Mouse (Mus musculus): ENCODE data around the gene Dis3l2. TPM values are rescaled to one million over a fixed set of nuclear protein-coding genes. Genes with fewer than 3 reads are reported as not detected.

Gene Dis3l2
- total RNA-seq, 1 experiment: 9.6 TPM

DNA sequence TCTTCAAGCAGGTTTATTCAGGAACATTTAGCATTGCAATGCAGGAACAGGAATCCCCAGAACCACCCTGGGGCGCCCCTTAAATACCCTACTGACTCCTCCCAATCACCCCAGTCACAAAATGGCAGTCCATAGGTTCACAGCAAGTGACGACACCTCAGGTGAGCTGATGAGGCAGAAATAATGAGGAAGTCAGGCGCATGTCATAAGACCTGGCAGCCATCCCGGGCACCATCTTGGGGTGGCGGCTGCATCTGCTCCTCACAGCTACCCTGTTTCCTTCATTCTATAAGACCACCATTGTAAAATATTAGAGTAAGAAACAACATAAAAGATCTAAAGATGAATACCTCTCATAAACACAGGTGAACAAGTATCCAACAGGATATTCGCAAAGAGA is 58.6 kb downstream of the Dis3l2 start:
- H3K9me3 ChIP-seq (ENCODE audit: control insufficient read depth, insufficient read depth, low read depth, low read length): no peaks in the 10 kb centered on the region
- no peak for TF ChIP-seq HCFC1 (IDR thresholded peaks at IDR 0.05; ENCODE audit: borderline replicate concordance, insufficient read depth, low read length)
- TF ChIP-seq MAFK (IDR thresholded peaks at IDR 0.05; ENCODE audit: insufficient read depth, low read depth, low read length): no peak
- no peak for TF ChIP-seq ZC3H11A (IDR thresholded peaks at IDR 0.05; ENCODE audit: borderline replicate concordance, low read depth, low read length)
- TF ChIP-seq CHD2 (IDR thresholded peaks at IDR 0.05; ENCODE audit: low read depth, low read length): no peak
- no peak overlapping the region for H3K9ac ChIP-seq (ENCODE audit: insufficient read depth, low read depth, low read length, poor library complexity, severe bottlenecking)
- in situ Hi-C loops (cut with MboI; ENCODE audit: low sequenced_read_pairs in 2 of 2, unreplicated experiment in 2 of 2): no loop called here
- no peak overlapping the region for H3K27ac ChIP-seq (ENCODE audit: insufficient read depth, low read depth, low read length, poor library complexity, severe bottlenecking)
- no peak overlapping the region for H3K4me3 ChIP-seq (ENCODE audit: insufficient read depth in 1 of 2, low read depth in 1 of 2, low read length in 2 of 2, poor library complexity in 1 of 2, severe bottlenecking in 1 of 2)
- peaks cover 0 to 9% of the 10 kb centered on the region in 2 experiments; a peak in 2 of 4 replicates for H3K4me1 ChIP-seq (ENCODE audit: control insufficient read depth in 2 of 2, insufficient read depth in 2 of 2, low read length in 2 of 2, poor library complexity in 1 of 2)
- no peak for DNase-seq (ENCODE audit: low read depth, low spot score)
- H3K36me3 ChIP-seq (ENCODE audit: control insufficient read depth, insufficient read depth, low read length, poor library complexity, severe bottlenecking): no peaks in the 10 kb centered on the region

DNA sequence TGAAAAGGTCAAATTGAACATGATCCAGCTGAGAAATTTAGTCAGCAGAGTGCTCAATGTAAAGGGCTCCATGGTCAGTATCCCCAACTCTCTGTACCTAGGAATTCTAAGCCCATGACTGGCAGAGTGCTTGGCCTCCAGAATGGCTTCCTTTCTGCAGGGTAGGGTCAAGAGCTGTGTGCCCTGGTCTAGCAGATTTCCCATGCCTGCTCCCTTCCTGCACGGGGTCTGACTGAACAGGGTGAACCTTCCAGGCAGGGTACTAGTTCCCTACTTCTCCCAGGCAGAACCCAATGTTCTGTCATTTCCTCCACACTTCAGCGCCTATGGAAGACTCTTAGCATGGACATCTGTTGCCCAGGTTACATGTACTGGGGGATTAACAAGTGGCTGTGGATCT is 97.6 kb downstream of the Dis3l2 start:
- H3K9me3 ChIP-seq (ENCODE audit: control insufficient read depth, insufficient read depth, low read depth, low read length): no peaks in the 10 kb centered on the region
- no peaks in the 10 kb centered on the region for H3K36me3 ChIP-seq (ENCODE audit: control insufficient read depth, insufficient read depth, low read length, poor library complexity, severe bottlenecking)
- no peaks in the 10 kb centered on the region for H3K4me1 ChIP-seq (ENCODE audit: control insufficient read depth in 2 of 2, insufficient read depth in 2 of 2, low read length in 2 of 2, poor library complexity in 1 of 2)
- DNase-seq (ENCODE audit: low read depth, low spot score): no peak
- H3K9ac ChIP-seq (ENCODE audit: insufficient read depth, low read depth, low read length, poor library complexity, severe bottlenecking): peak overlapping the region; percentile 17; the same call in 1 of the 2 replicates
- in situ Hi-C loops (cut with MboI; ENCODE audit: low sequenced_read_pairs in 2 of 2, unreplicated experiment in 2 of 2): no loop called here
- H3K4me3 ChIP-seq (ENCODE audit: insufficient read depth in 1 of 2, low read depth in 1 of 2, low read length in 2 of 2, poor library complexity in 1 of 2, severe bottlenecking in 1 of 2): no peak overlapping the region
- H3K27ac ChIP-seq (ENCODE audit: insufficient read depth, low read depth, low read length, poor library complexity, severe bottlenecking): no peak overlapping the region
- TF ChIP-seq ZNF384 (IDR thresholded peaks at IDR 0.05; ENCODE audit: low read depth, low read length) (no peak), CHD2 (IDR thresholded peaks at IDR 0.05; ENCODE audit: low read depth, low read length) (no peak), ZC3H11A (IDR thresholded peaks at IDR 0.05; ENCODE audit: borderline replicate concordance, low read depth, low read length) (no peak), MAFK (IDR thresholded peaks at IDR 0.05; ENCODE audit: insufficient read depth, low read depth, low read length) (no peak), HCFC1 (IDR thresholded peaks at IDR 0.05; ENCODE audit: borderline replicate concordance, insufficient read depth, low read length) (no peak)

DNA sequence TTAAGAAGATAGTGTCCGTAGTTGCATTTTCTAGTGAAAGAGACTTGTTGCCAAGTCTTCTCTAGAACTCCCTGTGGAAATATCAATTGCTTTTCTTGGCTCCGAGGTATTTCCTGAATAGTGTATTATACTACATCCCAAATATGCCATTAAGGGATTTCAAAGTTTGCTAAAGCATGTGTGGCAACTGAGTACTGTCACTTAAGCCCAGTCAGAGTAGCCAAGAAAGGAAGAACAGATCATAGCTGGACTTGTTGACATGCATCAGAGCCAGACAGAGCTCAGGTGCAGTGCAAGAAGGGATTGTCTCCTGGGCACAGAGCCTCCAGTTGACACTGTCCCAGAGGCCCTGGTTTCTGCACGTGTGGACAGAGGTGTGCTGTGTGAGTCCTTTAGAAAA is 108.1 kb downstream of the Dis3l2 start:
- Histone ChIP-seq H3K27ac (ENCODE audit: insufficient read depth, low read depth, low read length, poor library complexity, severe bottlenecking) (no peak overlapping the region), H3K9ac (ENCODE audit: insufficient read depth, low read depth, low read length, poor library complexity, severe bottlenecking) (no peak overlapping the region), H3K9me3 (ENCODE audit: control insufficient read depth, insufficient read depth, low read depth, low read length) (no peaks in the 10 kb centered on the region), H3K4me3 (ENCODE audit: insufficient read depth in 1 of 2, low read depth in 1 of 2, low read length in 2 of 2, poor library complexity in 1 of 2, severe bottlenecking in 1 of 2) (no peak overlapping the region), H3K36me3 (ENCODE audit: control insufficient read depth, insufficient read depth, low read length, poor library complexity, severe bottlenecking) (no peaks in the 10 kb centered on the region), H3K4me1 (ENCODE audit: control insufficient read depth in 2 of 2, insufficient read depth in 2 of 2, low read length in 2 of 2, poor library complexity in 1 of 2) (no peaks in the 10 kb centered on the region)
- in situ Hi-C loops (cut with MboI; ENCODE audit: low sequenced_read_pairs in 2 of 2, unreplicated experiment in 2 of 2): no loop called here
- DNase-seq (ENCODE audit: low read depth, low spot score): no peak
- TF ChIP-seq ZNF384 (IDR thresholded peaks at IDR 0.05; ENCODE audit: low read depth, low read length) (no peak), HCFC1 (IDR thresholded peaks at IDR 0.05; ENCODE audit: borderline replicate concordance, insufficient read depth, low read length) (no peak)

DNA sequence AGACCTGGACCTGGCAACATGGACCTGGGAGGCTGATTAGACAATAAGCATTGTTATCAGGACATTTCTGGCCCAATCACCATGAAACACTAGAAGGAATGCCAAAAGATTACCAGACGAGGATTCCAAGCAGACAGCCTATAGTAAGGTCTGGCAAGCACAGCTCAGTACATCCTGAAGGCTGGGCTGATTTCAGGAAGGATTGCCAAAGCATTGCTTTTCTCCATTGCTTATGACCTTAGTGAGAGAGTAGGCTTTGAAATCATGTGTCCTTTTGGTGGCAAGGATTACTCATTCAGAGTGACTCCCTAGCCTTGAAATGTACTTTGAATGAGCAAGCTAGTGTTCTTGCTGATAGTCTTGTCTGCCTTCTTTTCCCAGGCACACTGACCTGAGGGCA is 118.7 kb downstream of the Dis3l2 start:
- Histone ChIP-seq H3K4me1 (ENCODE audit: control insufficient read depth in 2 of 2, insufficient read depth in 2 of 2, low read length in 2 of 2, poor library complexity in 1 of 2) (no peaks in the 10 kb centered on the region), H3K9me3 (ENCODE audit: control insufficient read depth, insufficient read depth, low read depth, low read length) (no peaks in the 10 kb centered on the region), H3K36me3 (ENCODE audit: control insufficient read depth, insufficient read depth, low read length, poor library complexity, severe bottlenecking) (no peaks in the 10 kb centered on the region), H3K27ac (ENCODE audit: insufficient read depth, low read depth, low read length, poor library complexity, severe bottlenecking) (no peak overlapping the region), H3K4me3 (ENCODE audit: insufficient read depth in 1 of 2, low read depth in 1 of 2, low read length in 2 of 2, poor library complexity in 1 of 2, severe bottlenecking in 1 of 2) (no peak overlapping the region), H3K9ac (ENCODE audit: insufficient read depth, low read depth, low read length, poor library complexity, severe bottlenecking) (no peak overlapping the region)
- TF ChIP-seq ZNF384 (IDR thresholded peaks at IDR 0.05; ENCODE audit: low read depth, low read length): no peak
- no peak for TF ChIP-seq CHD2 (IDR thresholded peaks at IDR 0.05; ENCODE audit: low read depth, low read length)
- TF ChIP-seq MAFK (IDR thresholded peaks at IDR 0.05; ENCODE audit: insufficient read depth, low read depth, low read length): no peak
- TF ChIP-seq ZC3H11A (IDR thresholded peaks at IDR 0.05; ENCODE audit: borderline replicate concordance, low read depth, low read length): no peak
- TF ChIP-seq HCFC1 (IDR thresholded peaks at IDR 0.05; ENCODE audit: borderline replicate concordance, insufficient read depth, low read length): no peak
- in situ Hi-C loops (cut with MboI; ENCODE audit: low sequenced_read_pairs in 2 of 2, unreplicated experiment in 2 of 2): no loop called here
- no peak for DNase-seq (ENCODE audit: low read depth, low spot score)

- no peak for TF ChIP-seq MAFK (IDR thresholded peaks at IDR 0.05; ENCODE audit: insufficient read depth, low read depth, low read length)
- TF ChIP-seq HCFC1 (IDR thresholded peaks at IDR 0.05; ENCODE audit: borderline replicate concordance, insufficient read depth, low read length): no peak
- Histone ChIP-seq H3K4me3 (ENCODE audit: insufficient read depth in 1 of 2, low read depth in 1 of 2, low read length in 2 of 2, poor library complexity in 1 of 2, severe bottlenecking in 1 of 2) (no peak overlapping the region), H3K4me1 (ENCODE audit: control insufficient read depth in 2 of 2, insufficient read depth in 2 of 2, low read length in 2 of 2, poor library complexity in 1 of 2) (no peaks in the 10 kb centered on the region), H3K27ac (ENCODE audit: insufficient read depth, low read depth, low read length, poor library complexity, severe bottlenecking) (no peak overlapping the region), H3K9ac (ENCODE audit: insufficient read depth, low read depth, low read length, poor library complexity, severe bottlenecking) (no peak overlapping the region), H3K9me3 (ENCODE audit: control insufficient read depth, insufficient read depth, low read depth, low read length) (no peaks in the 10 kb centered on the region), H3K36me3 (ENCODE audit: control insufficient read depth, insufficient read depth, low read length, poor library complexity, severe bottlenecking) (no peaks in the 10 kb centered on the region)
- in situ Hi-C loops (cut with MboI; ENCODE audit: low sequenced_read_pairs in 2 of 2, unreplicated experiment in 2 of 2): no loop called here
- DNase-seq (ENCODE audit: low read depth, low spot score): no peak
Observed at GRCm38 (mm10) chr1:86834351-86834987, 130.9 kb downstream of the Dis3l2 start.

All from ES-E14 (cell line).